Mouse (Mus musculus) spleen, postnatal 14 days (tissue): ENCODE results near the gene Mfap5.
"Not testable (repeated sequence)": the region's sequence is repeated elsewhere in the genome, so short reads cannot be mapped to it uniquely, and the experiment has no call there.

ENCODE experiments used
- DNase-seq, 2 experiments: peaks; one replicate each; pipeline ENCODE4 v3.0.0; 2021 to 2022; ENCODE audit warnings: low spot score in 2 of 2

Gene Mfap5

GRCm38 (mm10) chr6:122512914-122513878 is 7.6 kb downstream of the Mfap5 start:
- DNase-seq: no peak

DNA sequence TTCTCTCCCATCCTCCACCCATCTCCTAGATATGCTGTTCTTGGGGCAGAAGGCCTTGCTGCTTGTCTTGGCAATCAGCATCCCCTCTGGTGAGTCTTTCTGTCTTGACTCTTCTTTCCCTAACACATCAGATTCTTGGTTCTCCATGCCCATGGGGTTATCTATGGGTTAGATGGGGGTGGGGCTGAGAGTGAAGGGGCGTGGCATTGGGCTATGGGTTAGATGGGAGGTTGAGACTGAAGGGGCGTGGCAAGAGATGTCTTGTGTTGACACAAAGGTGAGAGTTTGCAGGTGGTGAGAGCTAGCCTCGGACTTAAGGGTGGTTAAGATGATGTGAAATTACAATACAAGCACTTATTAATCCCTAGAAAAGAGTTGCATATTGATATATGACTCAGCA is 8.7 kb downstream of the Mfap5 start:
- DNase-seq: no peak

- DNase-seq: not testable (repeated sequence)
Observed at GRCm38 (mm10) chr6:122515762-122516161, 10.1 kb downstream of the Mfap5 start.

DNA sequence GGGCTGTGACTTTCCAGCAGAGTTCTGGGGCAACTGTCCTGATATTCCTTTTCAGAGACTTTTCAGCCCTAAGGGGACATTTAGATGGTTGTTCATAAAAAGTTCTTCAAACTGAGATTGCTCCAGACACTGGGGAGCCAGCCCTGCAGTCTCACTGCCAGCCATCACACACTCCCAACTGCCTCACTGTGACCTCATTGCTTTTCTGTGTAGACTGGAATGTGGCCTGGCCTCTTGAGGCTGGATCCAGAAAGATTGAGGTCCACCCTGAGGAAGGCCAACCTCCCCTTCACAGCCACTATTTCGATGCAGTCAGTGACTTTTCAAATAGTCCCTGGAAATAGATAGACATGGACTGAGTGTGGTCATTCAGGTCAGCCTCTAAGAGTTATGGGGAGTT is 12.0 kb downstream of the Mfap5 start:
- DNase-seq: no peak

- no peak for DNase-seq
Observed at GRCm38 (mm10) chr6:122519384-122519783, 13.7 kb downstream of the Mfap5 start.

DNA sequence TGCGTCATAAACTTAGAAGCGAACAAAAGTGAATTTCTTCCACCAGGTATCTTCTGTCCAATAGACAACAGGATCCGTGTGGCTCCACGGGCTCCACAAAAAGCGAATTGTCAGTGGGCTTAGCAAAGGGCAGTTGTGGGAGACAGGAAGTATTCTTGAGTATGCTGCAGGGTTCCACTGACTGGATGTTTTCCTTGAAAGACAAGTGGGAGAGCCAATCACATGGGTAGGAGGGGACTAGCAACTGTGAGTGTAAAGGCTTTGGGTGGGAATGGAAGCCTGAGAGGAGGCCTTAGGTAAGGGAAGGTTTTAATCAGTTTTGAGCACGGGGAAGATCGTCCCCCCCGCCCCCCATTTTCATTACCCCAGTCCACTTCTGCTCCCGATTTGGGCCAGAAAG is 16.9 kb downstream of the Mfap5 start:
- DNase-seq: no peak

GRCm38 (mm10) chr6:122523289-122523688 is 17.6 kb downstream of the Mfap5 start:
- DNase-seq: no peak

GRCm38 (mm10) chr6:122527596-122527995 is 22.0 kb downstream of the Mfap5 start:
- DNase-seq: no peak

GRCm38 (mm10) chr6:122528136-122528535 is 22.5 kb downstream of the Mfap5 start:
- DNase-seq: no peak

DNA sequence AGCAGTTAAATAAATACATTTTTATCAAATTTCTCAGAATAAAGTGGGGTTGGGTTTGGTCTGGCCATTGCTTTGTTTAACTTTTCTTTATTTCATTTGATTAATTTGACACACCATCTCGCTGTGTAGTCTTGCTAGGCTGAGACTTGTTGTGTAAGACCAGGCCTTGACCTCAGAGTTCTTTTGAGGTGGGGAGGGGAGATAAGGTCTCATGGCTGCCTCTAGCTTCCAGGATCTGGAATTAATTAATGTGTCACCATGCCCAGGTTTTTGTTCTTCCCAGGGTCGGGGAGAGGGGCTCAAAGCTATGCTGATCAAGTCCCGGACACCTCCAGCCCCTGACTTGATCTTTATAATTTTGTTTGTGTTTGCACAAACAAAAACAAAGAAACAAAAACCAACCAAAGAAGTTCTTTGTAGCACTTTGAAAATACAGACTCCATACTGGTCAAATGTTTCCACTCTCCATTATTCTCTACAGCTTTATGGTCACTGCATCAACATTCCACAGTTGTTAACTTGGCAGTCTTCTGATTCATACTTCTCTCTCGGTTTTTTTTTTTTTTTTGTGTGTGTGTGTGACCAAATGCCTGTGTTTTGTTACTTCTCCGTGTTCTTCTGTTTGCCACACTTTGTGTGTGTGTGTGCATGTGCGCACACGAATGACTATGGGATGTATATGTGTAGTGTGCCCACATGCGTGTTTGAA is 26.0 kb downstream of the Mfap5 start:
- no peak for DNase-seq

DNA sequence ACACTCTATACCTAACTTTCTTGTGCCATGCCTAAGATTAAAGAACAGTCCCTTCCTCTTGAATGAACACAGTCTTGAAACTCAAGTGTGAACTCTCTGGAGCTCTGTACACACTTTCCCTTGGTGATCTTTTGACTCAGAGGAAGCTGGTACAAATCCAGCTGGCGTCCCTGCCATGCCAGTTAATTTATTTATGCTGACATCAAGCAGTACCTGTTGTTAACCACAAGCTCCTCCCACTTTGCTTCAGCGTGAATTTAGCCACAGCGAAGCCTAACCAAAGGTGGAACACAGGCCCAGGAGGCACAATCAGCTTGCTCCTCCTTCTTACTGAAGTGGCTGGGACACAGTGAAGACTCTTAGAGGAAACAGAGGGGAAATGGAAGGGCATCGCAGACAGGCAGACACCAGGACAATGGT is 27.2 kb downstream of the Mfap5 start:
- DNase-seq: no peak

DNA sequence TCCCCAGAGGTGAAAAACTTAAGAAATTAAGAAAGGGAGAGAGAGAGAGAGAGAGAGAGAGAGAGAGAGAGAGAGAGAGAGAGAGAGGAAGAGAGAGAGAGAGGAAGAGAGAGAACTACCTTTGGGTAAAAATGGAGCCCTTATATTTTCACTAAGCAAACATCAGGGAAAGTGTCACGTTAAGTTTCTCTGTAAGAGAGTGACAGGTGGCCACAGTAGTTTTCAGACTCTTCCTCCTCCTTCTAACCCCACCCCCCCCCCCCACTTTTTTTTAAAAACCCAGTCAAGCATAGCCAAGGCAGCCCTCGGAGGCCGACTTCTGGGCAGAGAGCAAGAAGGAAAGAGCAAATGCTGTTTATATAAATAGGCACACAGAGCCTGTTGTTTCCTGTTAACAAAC is 28.4 kb downstream of the Mfap5 start:
- DNase-seq: no peak

- DNase-seq: no peak
Observed at GRCm38 (mm10) chr6:122539564-122539963, 33.9 kb downstream of the Mfap5 start.

GRCm38 (mm10) chr6:122542459-122542858 is 36.8 kb downstream of the Mfap5 start:
- not testable (repeated sequence) for DNase-seq

GRCm38 (mm10) chr6:122543574-122543973 is 37.9 kb downstream of the Mfap5 start:
- no peak for DNase-seq

- DNase-seq: no peak
Observed at GRCm38 (mm10) chr6:122544672-122545071, 39.0 kb downstream of the Mfap5 start.

- no peak for DNase-seq
Observed at GRCm38 (mm10) chr6:122545289-122545882, 39.7 kb downstream of the Mfap5 start.

DNA sequence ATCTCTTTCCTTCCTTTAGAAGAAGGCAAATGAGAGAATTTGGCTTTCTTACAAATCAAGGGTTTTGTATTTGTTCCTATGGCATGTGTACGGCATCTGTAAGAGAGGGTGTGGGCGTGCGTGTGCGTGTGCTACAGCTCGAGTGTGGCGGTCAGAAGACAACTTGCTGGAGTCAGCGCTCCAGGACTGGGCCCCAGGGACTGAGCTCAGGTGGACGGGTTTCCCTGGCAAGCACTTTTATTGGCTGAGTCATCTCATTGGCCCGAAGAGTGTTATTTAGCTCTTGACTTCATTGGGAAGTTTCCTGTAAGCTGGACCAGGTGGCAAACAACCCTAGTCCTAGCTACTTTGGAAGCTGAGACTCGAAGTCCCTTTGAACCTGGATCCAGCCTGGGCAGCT is 40.3 kb downstream of the Mfap5 start:
- DNase-seq: no peak

DNA sequence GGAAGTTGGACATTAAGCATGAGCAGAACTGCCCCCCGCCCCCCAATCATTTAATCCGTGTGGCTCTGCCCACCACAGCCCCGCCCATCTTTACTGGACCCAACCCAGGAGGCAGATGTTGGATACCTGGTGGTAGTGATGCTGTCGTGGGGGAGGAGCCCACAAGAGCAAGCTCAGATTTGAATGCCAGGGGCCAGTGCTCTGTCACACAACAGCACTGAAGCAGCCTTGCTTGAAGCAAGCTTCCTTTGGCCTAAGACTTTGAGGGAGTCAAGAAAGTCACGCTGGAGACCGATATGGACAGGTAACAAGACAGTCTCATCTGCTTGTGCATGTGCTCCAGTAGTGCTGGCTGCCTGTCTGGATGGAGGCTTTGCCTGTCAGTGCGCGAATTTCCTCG is 48.0 kb downstream of the Mfap5 start, which contains the start of gene Aicda:
Gene Aicda (plus strand): TSS at position 196 of the 400 bp plus-strand sequence.
- no peak for DNase-seq

- DNase-seq: no peak
Observed at GRCm38 (mm10) chr6:122554102-122554501, 48.5 kb downstream of the Mfap5 start.

DNA sequence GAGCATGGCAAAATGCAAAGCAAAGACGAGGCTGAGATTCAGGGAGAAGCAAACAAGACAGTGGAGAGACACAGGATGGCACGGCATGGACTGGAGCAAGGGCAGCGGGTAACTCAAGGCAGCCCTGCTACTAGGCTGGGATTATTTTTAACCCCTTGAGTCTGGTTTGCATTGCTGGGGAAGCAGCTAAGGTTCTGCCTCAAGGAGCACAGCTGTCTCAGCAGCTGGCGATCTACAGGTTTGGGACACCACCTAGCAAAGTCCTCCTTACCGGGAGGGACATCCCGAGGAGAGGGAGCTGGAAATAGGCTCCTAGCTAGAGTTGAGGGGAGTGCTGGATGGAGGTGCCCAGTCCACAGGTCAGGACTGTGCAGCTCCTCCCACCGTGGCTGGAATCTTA is 49.6 kb downstream of the Mfap5 start:
- DNase-seq: no peak

GRCm38 (mm10) chr6:122556959-122557561 is 51.4 kb downstream of the Mfap5 start:
- DNase-seq: peak; percentile 28 to 71
